8 mouse cellular contexts compared by ENCODE assay signal in genomic region chr4:105205045-105205851, GRCm38 (mm10). TPM values are rescaled to one million over a fixed set of nuclear protein-coding genes. Genes with fewer than 3 reads are reported as not detected.
DNase-seq lines count a peak whose midpoint lies in the region; ATAC-seq and TF ChIP-seq lines count a peak whose summit lies in the region.

No protein-coding gene starts in this region.

- no peak for ATAC-seq in embryonic facial prominence, embryonic 15.5 days (ENCODE audit: insufficient number of reproducible peaks, low FRiP score, low TSS enrichment, low read depth)
- peak; percentile 36; the same call in 1 of the 2 replicates for ATAC-seq in heart, postnatal 0 days (ENCODE audit: insufficient read depth, low read depth)
- ATAC-seq in erythroid progenitor cell, adult 5-6 weeks (replicated peaks; ENCODE audit: low FRiP score, poor library complexity, severe bottlenecking): no peak

- no peak overlapping the region; the same call in 1 of the 2 replicates for H3K4me2 ChIP-seq in embryonic facial prominence, embryonic 15.5 days (replicated peaks)
- no peak overlapping the region for H3K4me2 ChIP-seq in heart, postnatal 0 days (ENCODE audit: low read depth, low read length)

- peak; percentile 27 to 34 for DNase-seq in cerebellum, postnatal 10 days
- DNase-seq in cerebellum, postnatal 25 days: no peak
- peak; percentile 62 for DNase-seq in heart, postnatal 0 days (ENCODE audit: low spot score)
- DNase-seq in kidney, postnatal 14 days: peak; percentile 89
- no peak for DNase-seq in left cerebral cortex, adult 11 months (ENCODE audit: low spot score)

- no peak overlapping the region for H3K4me3 ChIP-seq in embryonic facial prominence, embryonic 15.5 days (replicated peaks)
- H3K4me3 ChIP-seq in heart, postnatal 0 days (ENCODE audit: low read depth, low read length): no peak overlapping the region
- H3K4me3 ChIP-seq in small intestine, adult 2 months (ENCODE audit: low read depth, low read length): no peak overlapping the region

- H3K27ac ChIP-seq in embryonic facial prominence, embryonic 15.5 days (replicated peaks): peak overlapping the region; percentile 68
- H3K27ac ChIP-seq in heart, postnatal 0 days (ENCODE audit: low read depth): peak overlapping the region; percentile 32
- H3K27ac ChIP-seq in small intestine, adult 2 months (ENCODE audit: insufficient read depth, low read depth, low read length): peak overlapping the region; percentile 44

- H3K9ac ChIP-seq in embryonic facial prominence, embryonic 15.5 days: no peak overlapping the region
- H3K9ac ChIP-seq in heart, postnatal 0 days (replicated peaks; ENCODE audit: low read depth, low read length): no peak overlapping the region

- TF ChIP-seq EP300 in heart, postnatal 0 days (IDR thresholded peaks at IDR 0.05; ENCODE audit: low read depth): 0 out of 2 replicates have a peak, but pooled peaks have one; percentile 29

- whole genome bisulfite sequencing in embryonic facial prominence, embryonic 15.5 days: 40% methylated on average over 15 of the region's 15 CpGs
- WGBS in heart, postnatal 0 days: 65% methylated on average over 15 of the region's 15 CpGs
- WGBS in small intestine, adult 2 months: 36% methylated on average over 15 of the region's 15 CpGs

- H3K9me3 ChIP-seq in embryonic facial prominence, embryonic 15.5 days (replicated peaks): no peaks in the 10 kb centered on the region
- no peaks in the 10 kb centered on the region for H3K9me3 ChIP-seq in heart, postnatal 0 days (replicated peaks; ENCODE audit: control insufficient read depth, low read length)

- H3K27me3 ChIP-seq in embryonic facial prominence, embryonic 15.5 days: no peaks in the 10 kb centered on the region
- H3K27me3 ChIP-seq in heart, postnatal 0 days (ENCODE audit: control insufficient read depth, insufficient read depth, low read length): no peaks in the 10 kb centered on the region
- H3K27me3 ChIP-seq in small intestine, adult 2 months (ENCODE audit: control insufficient read depth, insufficient read depth, low read length): no peaks in the 10 kb centered on the region

- TF ChIP-seq CTCF in heart, postnatal 0 days (IDR thresholded peaks at IDR 0.05; ENCODE audit: low read depth): no peak
- TF ChIP-seq CTCF in small intestine, adult 2 months (IDR thresholded peaks at IDR 0.05; ENCODE audit: extremely low read depth, insufficient read length, insufficient replicate concordance, low read depth, low read length): no peak

- no peak for TF ChIP-seq POLR2A in small intestine, adult 2 months (IDR thresholded peaks at IDR 0.05; ENCODE audit: low read depth, low read length)

- peaks cover 75% of the 10 kb centered on the region for H3K4me1 ChIP-seq in embryonic facial prominence, embryonic 15.5 days
- peaks cover 18% of the 10 kb centered on the region; the same call in 1 of the 2 replicates for H3K4me1 ChIP-seq in heart, postnatal 0 days (ENCODE audit: control insufficient read depth, insufficient read depth)
- peaks cover 46% of the 10 kb centered on the region for H3K4me1 ChIP-seq in small intestine, adult 2 months (ENCODE audit: control insufficient read depth, insufficient read depth, insufficient read length, low read length)

- H3K36me3 ChIP-seq in embryonic facial prominence, embryonic 15.5 days: peaks cover 22% of the 10 kb centered on the region
- peaks cover 19% of the 10 kb centered on the region for H3K36me3 ChIP-seq in heart, postnatal 0 days (replicated peaks; ENCODE audit: control insufficient read depth, insufficient read depth, low read length)
- peaks cover 2% of the 10 kb centered on the region; the same call in 1 of the 2 replicates for H3K36me3 ChIP-seq in small intestine, adult 2 months (ENCODE audit: control insufficient read depth, insufficient read depth, low read length)

RNA-seq across cellular contexts. Expression of gene Plpp3, which starts 48.1 kb away (rescaled TPM):
- polyA plus RNA-seq in embryonic facial prominence, embryonic 15.5 days (2015; fragmentation: Nextera tagmentation; extraction: Ambion mirVana): 190 and 199 TPM in 2 replicates
- 57.0 and 65.5 TPM in 2 replicates for total RNA-seq in heart, postnatal 0 days (2014; rRNA removed; ENCODE audit: low replicate concordance)
- 56.4 and 64.1 TPM in 2 replicates for polyA plus RNA-seq in heart, postnatal 0 days (2015; fragmentation: Nextera tagmentation; extraction: Ambion mirVana)
- polyA plus RNA-seq in small intestine, adult 2 months (2012; rRNA removed): 29.8 and 48.5 TPM in 2 replicates
- total RNA-seq in erythroid progenitor cell, adult 5-6 weeks (2015; ENCODE audit: low replicate concordance): 0.84 and 3.2 TPM in 2 replicates
- 0.08 and 0.64 TPM in 2 replicates for total RNA-seq in erythroid progenitor cell, adult 5-6 weeks (2017; ENCODE audit: low replicate concordance)

Comparison
In these comparisons a context has a peak if more than half of its experiments do, and no peak if none do; other contexts are left out.
1. DNase-seq: peak in cerebellum, postnatal 10 days (2 of 2), heart, postnatal 0 days (single experiment) and kidney, postnatal 14 days (single experiment); none in cerebellum, postnatal 25 days (0 of 2) and left cerebral cortex, adult 11 months (single experiment).
2. Peak in every context shown above with its lines, with median percentiles within 50 percentile points of each other: H3K27ac ChIP-seq.